Mouse (Mus musculus): ENCODE data around the gene Xpo1.
"Not testable (repeated sequence)": the region's sequence is repeated elsewhere in the genome, so short reads cannot be mapped to it uniquely, and the experiment has no call there.

- not testable (repeated sequence) for TF ChIP-seq EP300, CTCF (IDR thresholded peaks at IDR 0.05; ENCODE audit: low read depth)
Observed at GRCm38 (mm10) chr11:23288866-23289265, 33.0 kb downstream of the Xpo1 start.

All from liver, embryonic 14.5 days (tissue).